Mouse (Mus musculus) lung, adult 2 months (tissue): ENCODE results near the gene Leng8.

Source experiments
- CTCF ChIP-seq: fragments of 200-500 bp; IDR thresholded peaks from 2 replicates; pipeline ENCODE4 v1.5.1; 2011; ENCODE audit warnings: mild to moderate bottlenecking, low read length, control low read depth; ENCODE audit not compliant: insufficient read depth
- POLR2A ChIP-seq: fragments of 200-500 bp; IDR thresholded peaks from 2 replicates; pipeline ENCODE4 v1.6.1; 2011; ENCODE audit warnings: low read depth, mild to moderate bottlenecking, control low read depth, low read length, borderline replicate concordance; ENCODE audit errors: extremely low read depth

GRCm38 (mm10) chr7:4119976-4120921, 16.6 kb upstream of the Leng8 start:
- no peak for TF ChIP-seq CTCF
- TF ChIP-seq POLR2A = no peak
